Mouse (Mus musculus) neural tube, embryonic 15.5 days (tissue): ENCODE data around the gene Bcl2l13. TPM values are rescaled to one million over a fixed set of nuclear protein-coding genes. Genes with fewer than 3 reads are reported as not detected.

ENCODE experiments used
- ATAC-seq: fragments of 200-750 bp; cut with Nextera tagmentation; 2 replicates; pipeline ENCODE4 v1.8.0; 2017; ENCODE audit warnings: mild to moderate bottlenecking, moderate TSS enrichment, moderate library complexity; ENCODE audit not compliant: low FRiP score
- H3K27ac ChIP-seq: fragments of 300-500 bp; sonication (generic); replicated peaks from 2 replicates; pipeline ENCODE4 v1.5.1; 2015; ENCODE audit warnings: mild to moderate bottlenecking, inconsistent platforms
- H3K27me3 ChIP-seq: fragments of 300-500 bp; sonication (generic); replicated peaks from 2 replicates; pipeline ENCODE4 v1.6.1; 2015; ENCODE audit warnings: inconsistent platforms
- H3K36me3 ChIP-seq: fragments of 300-500 bp; sonication (generic); 2 replicates; pipeline ENCODE4 v1.6.1; 2015; ENCODE audit warnings: inconsistent platforms
- H3K4me1 ChIP-seq: fragments of 300-500 bp; sonication (generic); 2 replicates; pipeline ENCODE4 v1.6.1; 2015; ENCODE audit warnings: inconsistent platforms
- H3K4me2 ChIP-seq: fragments of 300-500 bp; sonication (generic); 2 replicates; pipeline ENCODE4 v1.6.1; 2015; ENCODE audit warnings: inconsistent platforms, mild to moderate bottlenecking, moderate library complexity
- H3K4me3 ChIP-seq: fragments of 300-500 bp; sonication (generic); replicated peaks from 2 replicates; pipeline ENCODE4 v1.5.1; 2015; ENCODE audit warnings: mild to moderate bottlenecking, inconsistent platforms
- H3K9ac ChIP-seq: fragments of 300-500 bp; sonication (generic); replicated peaks from 2 replicates; pipeline ENCODE4 v1.6.1; 2015; ENCODE audit warnings: mild to moderate bottlenecking, inconsistent platforms
- H3K9me3 ChIP-seq: fragments of 300-500 bp; sonication (generic); replicated peaks from 2 replicates; pipeline ENCODE4 v1.6.1; 2016; ENCODE audit warnings: inconsistent platforms
- WGBS: fragments of 180-500 bp; shearing (Covaris S2); methylation state at CpG from one replicate; pipeline ENCODE4 v1.1.7; 2015; ENCODE audit warnings: mixed read lengths; 5-methylcytosine and 5-hydroxymethylcytosine counted together
- polyA plus RNA-seq: library from polyadenylated mRNA; unstranded; fragments of >200 nt; fragmentation: Nextera tagmentation; extraction: Ambion mirVana; gene quantifications from 2 replicates; pipeline ENCODE4 v1.2.1, GENCODE M21; 2015

The Bcl2l13 gene
- polyA plus RNA-seq, 1 experiment from 2014 or later = 22.6 TPM

DNA sequence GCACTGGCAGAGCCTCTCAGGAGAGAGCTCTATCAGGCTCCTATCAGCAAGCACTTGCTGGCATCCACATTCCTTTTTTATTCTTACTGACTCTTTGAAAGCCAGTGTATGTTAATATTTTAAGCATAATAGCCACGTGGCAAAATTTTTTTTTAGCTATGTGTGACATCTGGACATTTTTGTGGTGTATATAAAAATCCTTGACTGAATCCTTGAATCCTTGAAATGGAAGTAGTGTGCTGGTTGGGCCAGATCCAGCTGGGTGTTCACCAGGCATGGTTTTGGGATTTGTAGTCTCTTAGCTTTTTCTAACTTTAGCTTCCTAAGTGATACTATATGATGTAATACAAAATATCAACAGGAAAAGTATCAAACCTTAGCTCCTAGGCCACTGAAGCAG is 32.8 kb downstream of the Bcl2l13 start:
- ATAC-seq = no peak
- Histone ChIP-seq H3K4me1 (0 out of 2 replicates have a peak, but pooled peaks cover 2% of the 10 kb centered on the region), H3K27ac (no peak overlapping the region), H3K9me3 (no peaks in the 10 kb centered on the region), H3K4me2 (no peak overlapping the region), H3K36me3 (peaks cover 19% of the 10 kb centered on the region), H3K4me3 (no peak overlapping the region), H3K27me3 (no peaks in the 10 kb centered on the region), H3K9ac (no peak overlapping the region)
- 81% methylated on average over 1 of the region's 1 CpGs for WGBS

DNA sequence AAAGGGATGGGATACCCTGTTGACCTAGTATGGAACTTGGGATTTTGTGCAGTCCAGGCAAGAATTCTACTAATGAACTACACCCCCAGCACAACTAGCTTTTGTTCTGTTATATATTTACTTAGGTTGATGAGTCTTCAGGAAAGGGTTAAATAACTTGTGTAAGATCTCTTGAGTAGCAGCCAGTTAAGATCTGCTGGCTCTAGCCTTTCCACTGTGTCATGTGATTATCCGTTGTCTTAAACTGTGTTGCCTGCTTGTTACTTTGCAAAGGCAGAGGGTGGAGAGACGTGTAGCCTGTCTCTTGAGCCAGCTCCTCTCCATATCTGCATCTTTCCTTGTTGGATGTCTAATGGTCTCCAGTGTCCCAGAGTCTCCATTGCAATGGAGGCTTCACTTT is 35.3 kb downstream of the Bcl2l13 start:
- no peak for ATAC-seq
- Histone ChIP-seq H3K9me3 (no peaks in the 10 kb centered on the region), H3K9ac (no peak overlapping the region), H3K27me3 (no peaks in the 10 kb centered on the region), H3K4me2 (no peak overlapping the region), H3K4me3 (no peak overlapping the region), H3K27ac (no peak overlapping the region), H3K4me1 (no peaks in the 10 kb centered on the region), H3K36me3 (peaks cover 12% of the 10 kb centered on the region)
- WGBS = 85% methylated on average over 2 of the region's 2 CpGs

DNA sequence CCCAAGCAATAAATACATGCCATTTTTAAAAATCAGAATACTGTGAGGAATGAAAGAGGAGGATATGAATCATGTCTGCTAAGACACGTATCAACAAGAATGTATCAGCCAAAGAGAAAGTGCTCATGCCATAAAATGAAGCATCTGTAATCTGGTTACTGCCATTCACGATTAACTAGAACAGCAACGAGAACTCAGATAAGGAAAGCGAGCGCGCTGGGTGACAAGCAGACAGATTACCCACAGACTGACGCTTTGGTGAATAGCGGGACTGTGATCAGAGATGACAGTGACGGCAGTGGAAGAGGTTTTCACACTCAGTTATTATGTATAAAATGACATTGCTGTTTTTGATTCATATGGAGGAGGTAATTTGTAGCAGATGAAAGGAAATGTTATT is 37.9 kb downstream of the Bcl2l13 start:
- Histone ChIP-seq H3K9me3 (no peaks in the 10 kb centered on the region), H3K36me3 (peaks cover 13% of the 10 kb centered on the region), H3K27ac (no peak overlapping the region), H3K9ac (no peak overlapping the region), H3K4me3 (no peak overlapping the region), H3K27me3 (no peaks in the 10 kb centered on the region), H3K4me2 (no peak overlapping the region), H3K4me1 (no peaks in the 10 kb centered on the region)
- ATAC-seq = no peak
- WGBS = 79% methylated on average over 9 of the region's 9 CpGs

DNA sequence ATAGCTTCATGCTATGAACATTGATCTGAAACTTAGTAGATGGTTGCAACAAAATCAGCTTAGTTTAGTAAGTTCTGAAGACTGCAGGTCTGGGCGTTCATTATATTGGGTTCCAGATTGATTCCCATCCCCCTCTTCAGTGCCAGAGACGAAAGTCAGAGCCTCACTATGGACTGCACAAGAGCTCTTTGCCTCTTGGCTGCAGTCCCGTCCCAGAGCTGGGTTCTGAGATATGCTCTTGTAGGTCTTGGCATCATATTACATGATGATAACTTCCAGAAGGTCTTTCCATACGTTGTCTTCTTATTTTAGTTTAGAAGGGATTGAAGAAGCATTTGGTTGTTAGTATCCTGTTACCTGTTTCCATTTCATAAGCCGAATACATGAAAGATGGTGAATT is 43.0 kb downstream of the Bcl2l13 start:
- H3K27ac ChIP-seq = no peak overlapping the region
- no peak overlapping the region for H3K4me2 ChIP-seq
- no peaks in the 10 kb centered on the region for H3K27me3 ChIP-seq
- no peak overlapping the region for H3K4me3 ChIP-seq
- no peak overlapping the region for H3K9ac ChIP-seq
- 91% methylated on average over 5 of the region's 5 CpGs for WGBS
- no peak for ATAC-seq
- H3K36me3 ChIP-seq = peaks cover 29% of the 10 kb centered on the region; the same call in 1 of the 2 replicates
- no peaks in the 10 kb centered on the region for H3K9me3 ChIP-seq
- no peaks in the 10 kb centered on the region for H3K4me1 ChIP-seq

DNA sequence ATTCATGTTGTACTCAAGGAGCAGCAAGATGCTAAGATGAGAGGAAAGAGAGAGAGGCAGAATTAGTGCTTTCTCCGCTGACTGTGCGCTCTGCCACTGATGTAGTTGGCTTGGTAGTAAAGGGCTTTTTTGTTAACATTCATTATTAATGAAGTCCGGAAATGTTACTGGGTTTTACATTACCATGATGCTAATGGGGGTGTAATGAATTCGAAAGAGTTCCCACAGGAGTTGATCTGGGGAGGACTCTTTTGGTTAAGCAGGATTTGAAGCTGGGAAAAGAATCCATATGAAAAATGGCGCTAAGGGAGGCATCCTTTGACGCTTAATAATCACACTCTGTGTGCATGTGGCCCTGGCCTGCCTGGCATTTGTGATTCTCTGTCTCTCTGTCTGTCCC is 48.4 kb downstream of the Bcl2l13 start:
- WGBS = 43% methylated on average over 6 of the region's 6 CpGs
- no peak overlapping the region for H3K4me2 ChIP-seq
- no peak overlapping the region; the same call in 1 of the 2 replicates for H3K27ac ChIP-seq
- H3K4me1 ChIP-seq = no peaks in the 10 kb centered on the region
- peaks cover 45% of the 10 kb centered on the region for H3K36me3 ChIP-seq
- no peak overlapping the region for H3K9ac ChIP-seq
- no peaks in the 10 kb centered on the region for H3K9me3 ChIP-seq
- no peaks in the 10 kb centered on the region for H3K27me3 ChIP-seq
- no peak for ATAC-seq
- no peak overlapping the region for H3K4me3 ChIP-seq

DNA sequence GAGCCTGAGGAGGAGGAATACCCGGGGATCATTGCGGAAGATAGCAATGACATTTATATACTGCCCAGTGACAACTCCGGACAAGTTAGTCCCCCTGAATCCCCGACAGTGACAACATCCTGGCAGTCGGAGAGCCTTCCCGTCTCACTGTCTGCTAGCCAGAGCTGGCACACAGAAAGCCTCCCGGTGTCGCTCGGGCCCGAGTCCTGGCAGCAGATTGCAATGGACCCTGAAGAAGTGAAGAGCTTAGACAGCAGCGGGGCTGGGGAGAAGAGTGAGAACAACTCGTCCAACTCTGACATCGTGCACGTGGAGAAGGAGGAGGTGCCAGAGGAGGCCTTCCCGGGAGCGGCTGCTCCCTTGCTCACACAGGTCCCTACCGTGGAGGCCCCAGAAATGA is 50.7 kb downstream of the Bcl2l13 start:
- H3K4me2 ChIP-seq = no peak overlapping the region
- 90% methylated on average over 17 of the region's 17 CpGs for WGBS
- no peak overlapping the region for H3K27ac ChIP-seq
- no peaks in the 10 kb centered on the region for H3K9me3 ChIP-seq
- H3K36me3 ChIP-seq = peaks cover 60% of the 10 kb centered on the region
- ATAC-seq = no peak
- H3K9ac ChIP-seq = no peak overlapping the region
- H3K4me3 ChIP-seq = no peak overlapping the region
- no peaks in the 10 kb centered on the region for H3K27me3 ChIP-seq
- H3K4me1 ChIP-seq = no peaks in the 10 kb centered on the region

DNA sequence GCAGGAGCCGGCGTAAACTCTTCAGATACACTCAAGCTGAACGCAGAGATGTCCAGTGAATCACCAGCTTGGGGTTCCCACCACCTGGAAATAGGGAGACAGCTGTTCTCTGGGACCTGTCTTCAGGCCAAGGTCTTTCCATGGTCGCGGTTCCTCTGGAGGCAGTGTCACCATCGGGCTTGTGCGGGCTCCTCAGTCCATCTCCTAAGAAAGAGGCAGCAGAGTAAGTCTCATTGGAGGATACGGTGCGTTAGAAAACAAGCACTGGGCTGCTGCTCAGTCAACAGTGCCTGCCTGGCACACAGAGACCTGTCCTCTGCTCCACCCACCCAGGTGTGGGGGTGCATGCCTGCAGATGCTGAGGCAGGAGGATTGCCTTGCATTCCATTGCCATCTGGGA is 58.1 kb downstream of the Bcl2l13 start:
- 94% methylated on average over 9 of the region's 9 CpGs for WGBS
- no peak overlapping the region for H3K4me3 ChIP-seq
- peaks cover 66% of the 10 kb centered on the region for H3K36me3 ChIP-seq
- no peak overlapping the region for H3K27ac ChIP-seq
- no peak overlapping the region for H3K4me2 ChIP-seq
- no peaks in the 10 kb centered on the region for H3K9me3 ChIP-seq
- H3K4me1 ChIP-seq = no peaks in the 10 kb centered on the region
- H3K9ac ChIP-seq = no peak overlapping the region
- H3K27me3 ChIP-seq = no peaks in the 10 kb centered on the region
- no peak for ATAC-seq

DNA sequence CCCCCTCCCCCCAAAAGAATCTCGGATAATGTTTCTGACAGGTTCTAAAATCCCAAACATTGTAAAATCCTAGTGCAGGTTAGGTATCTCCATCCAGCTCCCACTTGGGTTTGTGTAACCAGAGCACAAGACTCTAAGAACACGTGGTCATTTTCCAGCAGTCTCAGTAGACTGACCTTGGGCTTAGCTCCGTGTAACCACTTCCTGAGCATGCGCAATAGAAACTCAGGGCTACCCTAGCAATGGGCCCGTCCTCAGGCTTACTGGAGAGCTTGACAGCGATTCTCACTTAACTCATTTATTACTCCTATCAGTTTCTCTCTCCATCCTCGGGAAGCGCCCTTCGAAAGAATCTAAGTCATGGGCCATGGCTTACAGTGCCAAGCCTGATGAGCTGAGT is 58.5 kb downstream of the Bcl2l13 start:
- ATAC-seq = no peak
- 94% methylated on average over 9 of the region's 9 CpGs for WGBS
- Histone ChIP-seq H3K27me3 (no peaks in the 10 kb centered on the region), H3K4me2 (no peak overlapping the region), H3K4me3 (no peak overlapping the region), H3K9ac (no peak overlapping the region), H3K9me3 (no peaks in the 10 kb centered on the region), H3K4me1 (no peaks in the 10 kb centered on the region), H3K36me3 (peaks cover 61% of the 10 kb centered on the region), H3K27ac (no peak overlapping the region)

DNA sequence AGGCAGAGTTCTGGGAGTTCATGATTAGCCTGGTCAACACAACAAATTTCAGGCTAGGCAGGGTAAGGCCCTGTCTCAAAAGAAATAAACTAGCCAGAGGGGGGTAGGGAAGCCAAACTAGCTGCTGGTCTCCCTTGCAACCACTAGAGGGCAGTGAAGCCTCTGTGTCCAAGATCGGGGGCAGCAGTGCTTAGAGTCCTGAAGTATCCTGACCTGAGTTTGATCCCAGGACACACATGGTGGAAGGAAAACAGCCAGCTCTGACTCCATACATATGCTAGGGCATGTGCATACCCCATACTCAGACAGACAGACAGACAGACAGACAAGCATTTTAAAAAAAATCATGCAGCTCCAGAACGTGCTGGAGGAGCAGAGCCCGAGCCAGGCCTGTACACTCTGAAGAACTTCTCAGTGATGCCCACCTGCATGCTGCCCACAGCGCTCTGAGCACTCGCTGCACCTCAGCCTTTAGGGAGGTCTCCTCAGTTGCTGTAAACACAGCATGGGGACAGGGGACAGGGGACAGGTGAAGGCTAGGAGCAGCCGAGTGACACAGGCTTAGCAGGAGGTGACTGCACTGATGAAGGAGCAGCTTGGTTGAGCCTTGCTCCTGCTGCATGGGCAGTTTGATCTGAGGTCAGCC is 62.3 kb downstream of the Bcl2l13 start:
- H3K4me3 ChIP-seq = no peak overlapping the region
- H3K27ac ChIP-seq = no peak overlapping the region
- H3K4me1 ChIP-seq = no peaks in the 10 kb centered on the region
- no peak overlapping the region for H3K4me2 ChIP-seq
- H3K36me3 ChIP-seq = peaks cover 32% of the 10 kb centered on the region
- ATAC-seq = no peak
- no peak overlapping the region for H3K9ac ChIP-seq
- H3K9me3 ChIP-seq = no peaks in the 10 kb centered on the region
- 66% methylated on average over 6 of the region's 6 CpGs for WGBS
- H3K27me3 ChIP-seq = no peaks in the 10 kb centered on the region

DNA sequence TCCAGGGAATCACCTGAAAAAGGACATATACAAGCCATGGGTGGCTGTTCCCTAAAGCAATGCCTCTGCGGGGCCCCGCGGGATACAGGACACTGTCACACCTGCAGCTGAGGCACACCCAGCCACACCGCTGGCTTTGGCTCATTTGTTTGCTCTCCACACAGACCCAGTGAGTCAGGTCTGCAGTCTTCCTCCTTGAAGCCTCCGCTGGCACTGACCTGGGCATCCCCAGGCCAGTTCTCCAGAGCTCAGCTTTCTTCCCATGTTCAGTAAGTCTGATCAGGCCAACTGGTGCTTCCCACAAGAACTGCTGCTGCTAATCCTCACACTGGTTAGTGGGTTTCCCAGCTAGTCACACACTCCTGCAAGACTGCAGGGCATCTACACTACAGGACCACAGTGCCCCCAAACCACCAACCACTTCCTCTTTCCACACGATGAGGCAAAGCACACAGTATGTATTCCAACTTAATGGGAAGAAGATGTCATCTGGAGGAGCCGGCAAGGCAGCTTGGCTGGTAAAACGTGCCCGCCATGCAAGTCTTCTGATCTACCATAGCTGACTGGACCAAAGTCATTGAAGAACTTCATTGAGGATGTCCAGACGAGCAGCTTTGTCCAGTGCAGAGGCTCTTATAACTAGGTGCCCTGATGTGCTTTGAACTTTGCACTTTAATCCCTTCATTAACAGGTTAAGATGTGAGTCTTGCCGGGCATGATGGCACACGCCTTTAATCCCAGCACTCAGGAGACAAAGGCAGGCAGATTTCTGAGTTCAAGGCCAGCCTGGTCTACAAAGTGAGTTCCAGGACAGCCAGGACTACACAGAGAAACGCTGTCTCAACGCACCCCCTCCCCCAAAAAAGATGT is 66.0 kb downstream of the Bcl2l13 start:
- H3K9me3 ChIP-seq = no peaks in the 10 kb centered on the region
- no peak overlapping the region for H3K4me2 ChIP-seq
- H3K27ac ChIP-seq = no peak overlapping the region
- no peaks in the 10 kb centered on the region for H3K36me3 ChIP-seq
- no peaks in the 10 kb centered on the region for H3K4me1 ChIP-seq
- ATAC-seq = no peak
- no peak overlapping the region for H3K9ac ChIP-seq
- 92% methylated on average over 14 of the region's 14 CpGs for WGBS
- H3K4me3 ChIP-seq = no peak overlapping the region
- no peaks in the 10 kb centered on the region for H3K27me3 ChIP-seq

DNA sequence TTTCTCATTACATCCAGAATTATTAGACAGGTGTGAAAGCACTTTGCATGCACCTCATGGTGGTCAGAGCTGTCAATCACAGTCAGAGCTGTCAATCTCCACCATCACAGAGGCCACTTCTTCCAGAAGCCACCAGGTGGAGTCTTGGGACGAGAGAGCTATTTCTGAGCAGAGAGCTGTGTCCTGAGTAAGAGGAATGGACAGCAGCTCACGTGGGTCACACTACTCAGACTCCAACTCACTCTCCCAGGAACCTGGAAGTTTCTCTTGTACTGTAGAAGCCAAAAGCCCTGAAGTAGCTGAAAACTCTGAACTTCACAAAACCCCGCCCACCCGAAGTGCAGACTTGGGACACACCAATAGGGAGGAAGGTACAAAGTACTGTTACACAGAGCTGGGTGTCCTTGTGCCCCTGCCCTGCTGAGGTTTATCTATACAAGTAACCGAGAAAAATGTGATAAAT is 67.5 kb downstream of the Bcl2l13 start:
- no peak overlapping the region for H3K27ac ChIP-seq
- H3K4me1 ChIP-seq = no peaks in the 10 kb centered on the region
- no peaks in the 10 kb centered on the region for H3K9me3 ChIP-seq
- H3K4me3 ChIP-seq = no peak overlapping the region
- H3K9ac ChIP-seq = no peak overlapping the region
- H3K4me2 ChIP-seq = no peak overlapping the region
- 68% methylated on average over 5 of the region's 5 CpGs for WGBS
- no peaks in the 10 kb centered on the region for H3K27me3 ChIP-seq
- no peaks in the 10 kb centered on the region for H3K36me3 ChIP-seq
- no peak for ATAC-seq

DNA sequence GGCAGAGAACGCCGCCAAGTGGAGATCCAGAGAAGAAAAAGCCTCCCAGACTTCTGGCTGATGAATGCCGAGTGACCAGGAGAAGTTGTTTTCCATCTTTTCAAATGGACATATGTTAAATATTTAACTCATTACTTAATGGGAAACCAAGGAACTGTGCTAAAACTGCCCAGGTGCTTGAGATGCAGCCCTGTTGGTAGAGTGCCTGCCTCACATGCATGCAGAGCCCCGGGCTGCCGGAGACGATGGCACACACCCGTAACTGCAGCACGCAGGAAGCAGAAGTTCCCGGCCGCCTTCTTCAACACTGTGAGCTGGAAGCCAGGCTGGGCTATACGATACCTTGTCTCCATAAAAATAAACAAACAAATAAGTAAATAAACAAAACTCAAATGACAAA is 67.9 kb downstream of the Bcl2l13 start:
- Histone ChIP-seq H3K36me3 (no peaks in the 10 kb centered on the region), H3K9ac (no peak overlapping the region), H3K4me1 (no peaks in the 10 kb centered on the region), H3K4me3 (no peak overlapping the region), H3K4me2 (no peak overlapping the region), H3K9me3 (no peaks in the 10 kb centered on the region), H3K27me3 (no peaks in the 10 kb centered on the region), H3K27ac (no peak overlapping the region)
- no peak for ATAC-seq
- 92% methylated on average over 11 of the region's 11 CpGs for WGBS
